Mouse (Mus musculus) embryonic facial prominence, embryonic 15.5 days (tissue): ENCODE measurements around the gene Clec4n. TPM values are rescaled to one million over a fixed set of nuclear protein-coding genes. Genes with fewer than 3 reads are reported as not detected.
"Not testable (repeated sequence)": the region's sequence is repeated elsewhere in the genome, so short reads cannot be mapped to it uniquely, and the experiment has no call there.

Source experiments
- ATAC-seq: fragments of 200-750 bp; cut with Nextera tagmentation; 2 replicates; pipeline ENCODE4 v1.8.0; 2017; ENCODE audit warnings: low read depth, moderate TSS enrichment; ENCODE audit not compliant: insufficient number of reproducible peaks, low FRiP score, low TSS enrichment
- H3K27ac ChIP-seq: fragments of 300-500 bp; sonication (generic); replicated peaks from 2 replicates; pipeline ENCODE4 v1.5.1; 2015; ENCODE audit warnings: mild to moderate bottlenecking, inconsistent platforms
- H3K27me3 ChIP-seq: fragments of 300-500 bp; sonication (generic); 2 replicates; pipeline ENCODE4 v1.6.1; 2015; ENCODE audit warnings: inconsistent platforms
- H3K36me3 ChIP-seq: fragments of 300-500 bp; sonication (generic); 2 replicates; pipeline ENCODE4 v1.6.1; 2015; ENCODE audit warnings: mild to moderate bottlenecking, inconsistent platforms
- H3K4me1 ChIP-seq: fragments of 300-500 bp; sonication (generic); 2 replicates; pipeline ENCODE4 v1.6.1; 2015; ENCODE audit warnings: inconsistent platforms
- H3K4me2 ChIP-seq: fragments of 300-500 bp; sonication (generic); replicated peaks from 2 replicates; pipeline ENCODE4 v1.6.1; 2015; ENCODE audit warnings: mild to moderate bottlenecking, inconsistent platforms
- H3K4me3 ChIP-seq: fragments of 300-500 bp; sonication (generic); replicated peaks from 2 replicates; pipeline ENCODE4 v1.5.1; 2015; ENCODE audit warnings: mild to moderate bottlenecking, inconsistent platforms
- H3K9ac ChIP-seq: fragments of 300-500 bp; sonication (generic); 2 replicates; pipeline ENCODE4 v1.6.1; 2015; ENCODE audit warnings: inconsistent platforms
- H3K9me3 ChIP-seq: fragments of 300-500 bp; sonication (generic); replicated peaks from 2 replicates; pipeline ENCODE4 v1.6.1; 2016; ENCODE audit warnings: inconsistent platforms
- WGBS: fragments of 180-500 bp; shearing (Covaris S2); methylation state at CpG from one replicate; pipeline ENCODE4 v1.1.7; 2015; 5-methylcytosine and 5-hydroxymethylcytosine counted together
- polyA plus RNA-seq: library from polyadenylated mRNA; unstranded; fragments of >200 nt; fragmentation: Nextera tagmentation; extraction: Ambion mirVana; gene quantifications from 2 replicates; pipeline ENCODE4 v1.2.1, GENCODE M21; 2015

Gene Clec4n
- polyA plus RNA-seq, 1 experiment from 2014 or later, result 5.0 TPM

GRCm38 (mm10) chr6:123293509-123293908 is 63.9 kb downstream of the Clec4n start:
- H3K27ac ChIP-seq, H3K4me1 ChIP-seq, H3K9me3 ChIP-seq, H3K4me3 ChIP-seq, ATAC-seq, H3K9ac ChIP-seq, H3K36me3 ChIP-seq, H3K27me3 ChIP-seq, H3K4me2 ChIP-seq: not testable (repeated sequence)
- WGBS, result 86% methylated on average over 11 of the region's 11 CpGs

Other genes starting within 250 kb of the Clec4n start
- not detected in 2 replicates for gene Clec4a4, start 239.5 kb upstream of the Clec4n start, polyA plus RNA-seq
- gene Clec4b1, start 179.9 kb upstream of the Clec4n start, polyA plus RNA-seq, result 0.32 TPM in 1 of 2 replicates, not detected in the other
- gene Clec4a2, start 123.4 kb upstream of the Clec4n start, polyA plus RNA-seq, result 5.7 and 7.5 TPM in 2 replicates
- gene Clec4b2, start 57.0 kb upstream of the Clec4n start, polyA plus RNA-seq, result not detected in 2 replicates
- 0.35 and 0.36 TPM in 2 replicates for gene Clec4d, start 32.3 kb downstream of the Clec4n start, polyA plus RNA-seq
- 0.32 TPM in 1 of 2 replicates, not detected in the other for gene Clec4e, start 60.0 kb downstream of the Clec4n start, polyA plus RNA-seq
- gene Vmn2r19, start 78.5 kb downstream of the Clec4n start, polyA plus RNA-seq, result not detected in 2 replicates
- gene Vmn2r20, start 188.3 kb downstream of the Clec4n start, polyA plus RNA-seq, result not detected in 2 replicates